Mouse (Mus musculus) heart, postnatal 0 days (tissue): ENCODE results near the gene Lix1. TPM values are rescaled to one million over a fixed set of nuclear protein-coding genes. Genes with fewer than 3 reads are reported as not detected.

Experiments
- ATAC-seq: fragments of 200-750 bp; cut with Nextera tagmentation; 2 replicates; pipeline ENCODE4 v1.8.0; 2017; ENCODE audit warnings: low read depth, moderate number of reproducible peaks, moderate library complexity; ENCODE audit not compliant: insufficient read depth
- DNase-seq: peaks from one replicate; pipeline ENCODE4 v3.0.0-alpha.2; 2016; ENCODE audit warnings: low spot score
- H3K27ac ChIP-seq: fragments of 300-500 bp; sonication (generic); 2 replicates; pipeline ENCODE4 v1.5.1; 2014; ENCODE audit warnings: low read depth, mild to moderate bottlenecking
- H3K27me3 ChIP-seq: fragments of 300-500 bp; sonication (generic); 2 replicates; pipeline ENCODE4 v1.6.1; 2014; ENCODE audit warnings: low read length, mixed read lengths; ENCODE audit not compliant: control insufficient read depth, insufficient read depth
- H3K36me3 ChIP-seq: fragments of 300-500 bp; sonication (generic); replicated peaks from 2 replicates; pipeline ENCODE4 v1.6.1; 2014; ENCODE audit warnings: low read length, mixed read lengths; ENCODE audit not compliant: control insufficient read depth, insufficient read depth
- H3K4me1 ChIP-seq: fragments of 300-500 bp; sonication (generic); 2 replicates; pipeline ENCODE4 v1.6.1; 2014; ENCODE audit warnings: antibody characterized with exemption; ENCODE audit not compliant: control insufficient read depth, insufficient read depth
- H3K4me2 ChIP-seq: fragments of 300-500 bp; sonication (generic); 2 replicates; pipeline ENCODE4 v1.6.1; 2014; ENCODE audit warnings: low read depth, mild to moderate bottlenecking, low read length, moderate library complexity
- H3K4me3 ChIP-seq: fragments of 300-500 bp; sonication (generic); 2 replicates; pipeline ENCODE4 v1.5.1; 2014; ENCODE audit warnings: low read depth, low read length
- H3K9ac ChIP-seq: fragments of 300-500 bp; sonication (generic); replicated peaks from 2 replicates; pipeline ENCODE4 v1.6.1; 2014; ENCODE audit warnings: low read depth, low read length, mixed read lengths
- H3K9me3 ChIP-seq: fragments of 300-500 bp; sonication (generic); replicated peaks from 2 replicates; pipeline ENCODE4 v1.6.1; 2016; ENCODE audit warnings: low read length; ENCODE audit not compliant: control insufficient read depth
- CTCF ChIP-seq: IDR thresholded peaks from 2 replicates; pipeline ENCODE4 v1.5.1; 2016; ENCODE audit warnings: antibody characterized with exemption, control low read depth, low read depth
- EP300 ChIP-seq: IDR thresholded peaks from 2 replicates; pipeline ENCODE4 v1.6.1; 2016; ENCODE audit warnings: antibody characterized with exemption, low read depth
- WGBS: fragments of 180-500 bp; shearing (Covaris S2); extraction: QIAGEN DNeasy Blood & Tissue Kit; methylation state at CpG from one replicate; pipeline ENCODE4 v1.1.7; 2014; 5-methylcytosine and 5-hydroxymethylcytosine counted together
- polyA plus RNA-seq: library from polyadenylated mRNA; unstranded; fragments of >200 nt; fragmentation: Nextera tagmentation; extraction: Ambion mirVana; gene quantifications from 2 replicates; pipeline ENCODE4 v1.2.1, GENCODE M21; 2015
- total RNA-seq: library from RNA; depleted of rRNA; stranded (reverse); fragments of >200 nt; gene quantifications from 2 replicates; pipeline ENCODE4 v1.2.3, GENCODE M21; 2014; ENCODE audit warnings: low replicate concordance

Lix1 gene
- total and polyA plus RNA-seq, 2 experiments from 2014 or later, result 2.1 to 6.9 TPM

DNA sequence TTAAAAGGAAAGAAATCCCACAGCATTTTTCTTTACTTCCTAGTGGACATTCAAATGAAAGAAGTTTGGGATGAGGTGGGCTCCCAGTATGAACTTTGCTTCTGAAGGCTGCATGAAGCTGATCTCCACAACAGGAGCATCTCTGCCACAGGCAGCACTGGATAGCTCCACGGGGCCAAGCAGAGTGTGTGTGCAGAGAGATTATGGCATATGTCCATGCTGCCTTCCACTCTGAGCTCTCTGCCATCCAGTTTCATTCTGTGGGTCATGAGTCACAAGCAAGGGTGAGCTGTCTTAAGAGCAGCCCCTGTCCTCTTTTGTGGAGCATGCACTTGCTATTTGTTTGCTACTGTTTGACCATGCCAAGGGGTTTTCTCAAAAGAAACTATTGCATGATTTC lies 3.1 kb downstream of the Lix1 start:
- WGBS, result 29% methylated on average over 1 of the region's 1 CpGs
- no peak overlapping the region for H3K4me3 ChIP-seq

DNA sequence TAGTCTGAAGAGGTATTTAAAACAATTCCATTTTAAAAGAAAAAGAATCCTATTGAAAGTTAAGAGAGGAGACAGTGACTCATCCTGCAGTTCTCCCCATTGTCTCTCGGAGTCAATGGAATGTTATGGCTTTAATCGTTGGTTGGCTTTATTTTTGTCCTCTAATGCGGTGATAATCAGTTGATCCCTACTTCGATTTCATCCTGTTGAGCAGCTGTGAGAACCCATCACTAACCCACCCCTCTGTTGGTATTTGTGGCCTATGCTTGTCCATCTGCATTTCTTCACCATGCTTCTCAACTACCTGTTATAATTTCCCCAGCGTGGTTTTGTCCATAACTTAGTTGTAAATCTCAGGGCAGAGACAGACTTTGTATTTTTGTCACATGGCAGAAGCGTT lies 5.7 kb downstream of the Lix1 start:
- Histone ChIP-seq H3K4me2 (no peak overlapping the region), H3K27me3 (no peaks in the 10 kb centered on the region), H3K27ac (no peak overlapping the region), H3K4me3 (no peak overlapping the region), H3K36me3 (no peaks in the 10 kb centered on the region), H3K4me1 (no peaks in the 10 kb centered on the region), H3K9ac (no peak overlapping the region), H3K9me3 (no peaks in the 10 kb centered on the region)
- DNase-seq (no peak), ATAC-seq (no peak)
- no peak for TF ChIP-seq EP300
- no peak for TF ChIP-seq CTCF
- WGBS, result 60% methylated on average over 6 of the region's 6 CpGs

More for the DNA sequence above, 3.1 kb downstream of the Lix1 start:
- Histone ChIP-seq H3K4me1 (no peaks in the 10 kb centered on the region), H3K4me2 (no peak overlapping the region), H3K36me3 (no peaks in the 10 kb centered on the region), H3K9ac (no peak overlapping the region), H3K27me3 (no peaks in the 10 kb centered on the region), H3K27ac (no peak overlapping the region), H3K9me3 (no peaks in the 10 kb centered on the region)
- TF ChIP-seq EP300 (no peak), CTCF (no peak)
- DNase-seq, result no peak
- ATAC-seq, result no peak

DNA sequence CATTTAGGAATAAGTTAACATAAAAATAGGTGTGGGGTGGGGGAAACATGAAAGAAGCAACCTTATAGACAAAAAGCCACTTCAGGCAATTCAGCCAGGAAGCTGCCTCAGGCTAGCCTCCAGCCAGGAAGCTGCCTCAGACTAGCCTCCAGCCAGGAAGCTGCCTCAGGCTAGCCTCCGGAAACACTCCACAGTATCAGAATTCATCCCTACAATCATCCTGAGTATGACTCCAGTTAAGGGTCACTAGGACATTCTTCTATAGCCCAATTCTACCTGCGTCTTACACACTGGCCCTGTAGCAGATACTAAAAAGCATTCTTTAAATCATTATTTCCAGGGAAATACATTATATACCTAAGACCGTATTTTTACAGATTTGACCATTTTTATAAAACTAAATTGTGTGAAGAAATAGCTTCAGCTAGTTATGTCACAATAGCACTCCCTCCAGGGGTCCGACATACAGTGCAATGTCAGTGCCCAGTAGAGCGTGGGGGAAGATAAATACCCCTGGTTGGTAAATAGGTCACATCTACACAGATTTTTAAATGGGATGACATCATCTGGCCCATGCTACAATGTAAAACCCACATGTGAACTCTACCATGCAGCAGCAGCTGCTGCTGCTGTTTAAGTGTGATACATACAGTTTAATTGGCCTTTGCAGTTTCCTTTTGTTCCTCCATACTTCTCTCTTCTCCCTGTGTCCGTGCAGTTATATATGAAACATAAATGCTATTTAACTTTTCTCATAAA lies 6.4 kb downstream of the Lix1 start:
- Histone ChIP-seq H3K36me3 (no peaks in the 10 kb centered on the region), H3K4me3 (no peak overlapping the region)
- WGBS, result 82% methylated on average over 6 of the region's 6 CpGs

DNA sequence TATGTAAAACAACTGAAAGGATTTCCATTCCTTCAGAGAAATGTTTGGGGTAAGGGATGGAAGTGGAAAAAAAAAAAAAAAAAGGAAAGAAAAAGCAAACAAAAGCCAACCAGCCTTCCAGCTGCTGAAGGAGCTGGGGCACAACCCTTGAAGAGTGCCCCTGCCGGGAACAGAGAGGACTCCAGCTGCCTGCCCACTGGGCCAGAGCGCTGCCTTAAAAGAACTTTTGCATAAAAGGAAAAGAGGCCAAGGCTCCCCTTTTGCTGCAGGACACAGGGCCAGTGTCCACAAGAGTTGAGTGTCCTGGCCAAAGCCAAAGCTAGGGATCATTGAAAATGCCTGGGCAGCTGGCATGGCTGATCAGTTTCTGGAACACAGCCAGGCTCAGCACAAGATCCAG lies 7.1 kb downstream of the Lix1 start:
- DNase-seq (no peak), ATAC-seq (no peak)
- H3K9ac ChIP-seq, result no peak overlapping the region
- H3K4me2 ChIP-seq, result no peak overlapping the region
- TF ChIP-seq EP300, result no peak
- no peaks in the 10 kb centered on the region for H3K9me3 ChIP-seq
- H3K4me1 ChIP-seq, result no peaks in the 10 kb centered on the region
- H3K27ac ChIP-seq, result no peak overlapping the region
- no peaks in the 10 kb centered on the region for H3K27me3 ChIP-seq
- 41% methylated on average over 2 of the region's 2 CpGs for WGBS
- H3K36me3 ChIP-seq, result no peaks in the 10 kb centered on the region
- no peak overlapping the region for H3K4me3 ChIP-seq

More for the DNA sequence above, 6.4 kb downstream of the Lix1 start:
- no peak overlapping the region for H3K27ac ChIP-seq
- TF ChIP-seq CTCF (no peak), EP300 (no peak)
- ATAC-seq (no peak), DNase-seq (no peak)
- H3K4me2 ChIP-seq, result no peak overlapping the region
- no peaks in the 10 kb centered on the region for H3K27me3 ChIP-seq
- no peak overlapping the region for H3K9ac ChIP-seq
- no peaks in the 10 kb centered on the region for H3K4me1 ChIP-seq
- H3K9me3 ChIP-seq, result no peaks in the 10 kb centered on the region

DNA sequence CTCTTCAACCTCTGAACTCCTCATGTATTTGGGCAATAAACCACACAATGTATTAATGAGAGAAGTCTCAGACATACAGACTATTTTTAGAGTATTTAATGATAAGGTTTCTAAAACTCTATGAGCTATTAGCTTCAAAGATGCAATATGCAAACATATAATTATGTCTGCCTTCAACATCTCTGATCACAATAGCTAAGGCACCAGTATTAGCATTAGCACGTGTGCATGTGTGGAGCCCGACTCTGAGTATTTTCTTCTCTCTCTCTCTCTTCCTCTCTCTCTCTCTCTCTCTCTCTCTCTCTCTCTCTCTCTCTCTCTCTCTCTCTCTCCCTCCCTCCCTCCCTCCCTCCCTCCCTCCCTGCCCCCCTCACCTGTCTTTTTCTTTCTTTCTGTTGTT lies 9.0 kb downstream of the Lix1 start:
- no peak for ATAC-seq
- Histone ChIP-seq H3K4me3 (no peak overlapping the region), H3K27ac (no peak overlapping the region), H3K27me3 (no peaks in the 10 kb centered on the region), H3K4me2 (no peak overlapping the region), H3K9me3 (no peaks in the 10 kb centered on the region), H3K9ac (no peak overlapping the region), H3K4me1 (no peaks in the 10 kb centered on the region), H3K36me3 (no peaks in the 10 kb centered on the region)
- no peak for DNase-seq
- TF ChIP-seq CTCF (no peak), EP300 (no peak)
- 63% methylated on average over 2 of the region's 2 CpGs for WGBS

DNA sequence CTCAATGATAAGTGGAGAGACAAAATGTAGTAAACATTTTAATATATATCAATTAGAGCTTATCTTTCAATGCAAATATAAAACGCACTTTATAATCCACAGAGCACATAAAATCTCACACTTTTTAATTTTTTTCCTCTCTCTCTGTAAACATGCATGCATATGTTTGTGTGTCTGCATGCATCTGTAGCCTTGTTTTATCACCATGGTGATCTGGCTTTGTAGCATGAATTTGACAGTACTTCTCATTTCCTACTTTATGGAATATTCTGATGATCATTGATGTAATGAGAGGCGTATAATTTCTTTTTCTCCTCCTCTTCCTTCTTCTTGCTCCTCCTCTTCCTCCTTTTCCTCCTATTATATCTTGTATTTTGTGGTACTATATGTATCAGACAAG lies 9.7 kb downstream of the Lix1 start:
- no peak overlapping the region for H3K4me2 ChIP-seq
- H3K9ac ChIP-seq, result no peak overlapping the region
- ATAC-seq, result no peak
- no peaks in the 10 kb centered on the region for H3K36me3 ChIP-seq
- H3K4me3 ChIP-seq, result no peak overlapping the region
- no peaks in the 10 kb centered on the region for H3K9me3 ChIP-seq
- DNase-seq, result no peak
- H3K27me3 ChIP-seq, result no peaks in the 10 kb centered on the region
- H3K4me1 ChIP-seq, result no peaks in the 10 kb centered on the region
- TF ChIP-seq CTCF (no peak), EP300 (no peak)
- H3K27ac ChIP-seq, result no peak overlapping the region
- 83% methylated on average over 2 of the region's 2 CpGs for WGBS
